Comparison of ENCODE assay signal across 15 mouse cellular contexts in the genomic region with DNA sequence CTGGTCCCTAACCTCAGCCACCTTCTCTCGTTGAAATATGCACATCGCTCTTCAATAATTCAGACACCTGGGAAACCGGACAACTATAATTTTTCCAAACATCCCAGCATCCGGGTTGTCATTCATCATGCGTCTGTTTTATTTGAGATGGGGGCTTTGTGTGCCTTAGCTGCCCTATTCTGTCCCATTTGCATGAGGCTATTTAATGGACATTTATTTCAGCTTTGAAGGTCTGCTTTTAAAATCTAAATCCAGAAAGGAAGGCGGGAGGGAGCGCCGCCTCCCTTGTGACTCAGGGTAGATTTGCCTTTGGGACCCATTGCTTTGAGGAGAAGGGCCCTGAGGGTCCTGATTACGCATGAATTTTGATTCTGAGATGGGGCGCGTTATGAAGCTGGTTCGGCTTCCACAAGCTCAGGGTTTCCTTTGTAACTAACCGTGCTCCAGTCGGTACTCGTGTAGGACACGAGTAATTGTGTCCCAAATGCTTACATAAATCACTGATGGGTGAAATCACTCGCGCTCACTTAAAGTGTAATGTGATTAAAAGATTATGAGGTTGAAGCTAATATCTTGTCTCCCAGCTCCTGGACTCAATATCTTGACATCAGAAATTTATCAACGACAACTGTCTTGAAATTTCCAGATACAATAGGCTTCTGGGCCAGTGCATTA. TPM values are rescaled to one million over a fixed set of nuclear protein-coding genes. Genes with fewer than 3 reads are reported as not detected.
DNase-seq lines count a peak whose midpoint lies in the region; ATAC-seq and TF ChIP-seq lines count a peak whose summit lies in the region.
"Had no signal": no experiment of that assay in that cellular context is flagged by ENCODE, and none has a peak within 500 bp of the region (broad histone marks: within the 10 kb centered on the region; RNA-seq: fewer than 3 reads in every experiment).

No protein-coding gene starts in this region.

- H3K9me3 ChIP-seq in heart, embryonic 11.5 days (replicated peaks; ENCODE audit: control insufficient read depth, low read length): no peaks in the 10 kb centered on the region
- no peaks in the 10 kb centered on the region; the same call in 1 of the 2 replicates for H3K9me3 ChIP-seq in E14TG2a.4 (ENCODE audit: low read length)
- no peaks in the 10 kb centered on the region for H3K9me3 ChIP-seq in hindbrain, embryonic 12.5 days (replicated peaks)
- H3K9me3 ChIP-seq in midbrain, embryonic 14.5 days (ENCODE audit: control insufficient read depth, low read length): no peaks in the 10 kb centered on the region
- H3K9me3 ChIP-seq: forebrain, embryonic 10.5 days had no signal

- H3K36me3 ChIP-seq in heart, embryonic 11.5 days (ENCODE audit: control insufficient read depth, insufficient read depth, low read length): no peaks in the 10 kb centered on the region
- no peaks in the 10 kb centered on the region for H3K36me3 ChIP-seq in E14TG2a.4 (ENCODE audit: insufficient read depth, low read length)
- H3K36me3 ChIP-seq in hindbrain, embryonic 12.5 days: no peaks in the 10 kb centered on the region
- H3K36me3 ChIP-seq in midbrain, embryonic 14.5 days (ENCODE audit: control insufficient read depth, insufficient read depth, low read length): no peaks in the 10 kb centered on the region
- H3K36me3 ChIP-seq: forebrain, embryonic 10.5 days had no signal

- no peak for DNase-seq in heart, adult 9 months (ENCODE audit: low spot score in 2 of 2)
- peak; percentile 47 for DNase-seq in midbrain, embryonic 14.5 days
- DNase-seq in left cerebral cortex, postnatal 10 days (ENCODE audit: extremely low spot score in 1 of 2, low spot score in 2 of 2): no peak
- DNase-seq in frontal cortex, postnatal 10 days (ENCODE audit: low spot score in 2 of 2): no peak
- DNase-seq in ovary, postnatal 36 days (ENCODE audit: low spot score): no peak
- DNase-seq: adrenal gland, adult 8-10 months; cerebellum, adult 9-11 months; heart, adult 18-20 months; lung, adult 18-20 months; right cerebral cortex, adult 18-20 months had no signal

- WGBS in heart, embryonic 11.5 days (ENCODE audit: insufficient replicate concordance): 1% methylated on average over 19 of the region's 19 CpGs
- 1% methylated on average over 19 of the region's 19 CpGs for WGBS in hindbrain, embryonic 12.5 days
- WGBS in midbrain, embryonic 14.5 days: 1% methylated on average over 19 of the region's 19 CpGs

- intact Hi-C loops in left cerebral cortex, postnatal 10 days (cut with DNase I): no loop called here

- H3K27ac ChIP-seq in heart, embryonic 11.5 days (ENCODE audit: low read depth, low read length): no peak overlapping the region
- H3K27ac ChIP-seq in hindbrain, embryonic 12.5 days: peak overlapping the region; percentile 72
- no peak overlapping the region for H3K27ac ChIP-seq in midbrain, embryonic 14.5 days (replicated peaks; ENCODE audit: low read depth, low read length)
- H3K27ac ChIP-seq: kidney, postnatal 0 days had no signal

- ATAC-seq in heart, embryonic 11.5 days (replicated peaks; ENCODE audit: insufficient number of reproducible peaks, low FRiP score, low TSS enrichment): no peak
- peak; percentile 11; the same call in 1 of the 2 replicates for ATAC-seq in hindbrain, embryonic 12.5 days (ENCODE audit: low FRiP score)
- ATAC-seq in midbrain, embryonic 14.5 days (ENCODE audit: low FRiP score, low TSS enrichment): no peak

- no peak overlapping the region for H3K4me3 ChIP-seq in heart, embryonic 11.5 days (ENCODE audit: low read depth, low read length)
- peak overlapping the region; percentile 74 for H3K4me3 ChIP-seq in E14TG2a.4 (replicated peaks; ENCODE audit: low read length)
- no peak overlapping the region for H3K4me3 ChIP-seq in hindbrain, embryonic 12.5 days
- H3K4me3 ChIP-seq in midbrain, embryonic 14.5 days (replicated peaks; ENCODE audit: low read depth, low read length): no peak overlapping the region

- H3K4me2 ChIP-seq in heart, embryonic 11.5 days: peak overlapping the region; percentile 14; the same call in 1 of the 2 replicates
- H3K4me2 ChIP-seq in hindbrain, embryonic 12.5 days (replicated peaks): peak overlapping the region; percentile 24
- H3K4me2 ChIP-seq in midbrain, embryonic 14.5 days (ENCODE audit: low read length): peak overlapping the region; percentile 45

- TF ChIP-seq CTCF in E14TG2a.4 (conservative IDR thresholded peaks at IDR 0.05; ENCODE audit: low read length): no peak

- peaks cover 84% of the 10 kb centered on the region for H3K27me3 ChIP-seq in heart, embryonic 11.5 days (ENCODE audit: control insufficient read depth, insufficient read depth, low read length)
- peaks cover 87% of the 10 kb centered on the region for H3K27me3 ChIP-seq in E14TG2a.4 (ENCODE audit: insufficient read depth, low read length)
- H3K27me3 ChIP-seq in hindbrain, embryonic 12.5 days: peaks cover 93% of the 10 kb centered on the region
- peaks cover 82% of the 10 kb centered on the region for H3K27me3 ChIP-seq in midbrain, embryonic 14.5 days (ENCODE audit: control insufficient read depth, insufficient read depth, low read length)

- H3K4me1 ChIP-seq in heart, embryonic 11.5 days (ENCODE audit: control insufficient read depth, insufficient read depth, low read length): no peaks in the 10 kb centered on the region
- peaks cover 67% of the 10 kb centered on the region for H3K4me1 ChIP-seq in E14TG2a.4 (replicated peaks; ENCODE audit: low read depth, low read length)
- peaks cover 26% of the 10 kb centered on the region for H3K4me1 ChIP-seq in hindbrain, embryonic 12.5 days
- H3K4me1 ChIP-seq in midbrain, embryonic 14.5 days (ENCODE audit: control insufficient read depth, insufficient read depth, low read length): peaks cover 10% of the 10 kb centered on the region; the same call in 1 of the 2 replicates

- H3K9ac ChIP-seq in heart, embryonic 11.5 days (ENCODE audit: low read depth, low read length): no peak overlapping the region
- no peak overlapping the region for H3K9ac ChIP-seq in hindbrain, embryonic 12.5 days
- no peak overlapping the region for H3K9ac ChIP-seq in midbrain, embryonic 14.5 days (replicated peaks; ENCODE audit: low read length)

RNA-seq across cellular contexts. Expression of gene Tfap2a, which starts 34.9 kb away (rescaled TPM):
- polyA plus RNA-seq in heart, embryonic 11.5 days (2014; fragmentation: Nextera tagmentation; extraction: Ambion mirVana): 0.14 and 0.39 TPM in 2 replicates
- 20.5 and 21.1 TPM in 2 replicates for polyA plus RNA-seq in hindbrain, embryonic 12.5 days (2016; fragmentation: Nextera tagmentation; extraction: Ambion mirVana)
- polyA plus RNA-seq in midbrain, embryonic 14.5 days (2014; fragmentation: Nextera tagmentation; extraction: Ambion mirVana): 11.6 and 11.8 TPM in 2 replicates
- under 1 TPM; 0.49 to 0.51 TPM for total RNA-seq in left cerebral cortex, postnatal 10 days (2021)
